Mouse (Mus musculus) frontal cortex, postnatal 25 days (tissue): Measurements from ENCODE around the gene Ptgds.

Experiments used
- DNase-seq, 2 experiments: peaks; one replicate each; pipeline ENCODE4 v3.0.0; 2022; ENCODE audit warnings: low spot score in 2 of 2

Ptgds gene

GRCm38 (mm10) chr2:25450853-25451647 lies 18.8 kb downstream of the Ptgds start:
- no peak for DNase-seq

- no peak for DNase-seq
These were observed 27.2 kb downstream of the Ptgds start for GRCm38 (mm10) chr2:25442682-25443081.

GRCm38 (mm10) chr2:25441067-25441466 lies 28.8 kb downstream of the Ptgds start:
- DNase-seq, result no peak

- DNase-seq, result no peak
These were observed 33.5 kb downstream of the Ptgds start for GRCm38 (mm10) chr2:25436286-25436820.

- DNase-seq, result no peak
These were observed 35.6 kb downstream of the Ptgds start for GRCm38 (mm10) chr2:25434292-25434691.

- DNase-seq, result no peak
These were observed 36.7 kb downstream of the Ptgds start for GRCm38 (mm10) chr2:25433101-25433500.

- no peak for DNase-seq
These were observed 37.3 kb downstream of the Ptgds start for GRCm38 (mm10) chr2:25432326-25433098.

GRCm38 (mm10) chr2:25431308-25431855 lies 38.5 kb downstream of the Ptgds start:
- DNase-seq, result no peak

- DNase-seq, result no peak
These were observed 39.2 kb downstream of the Ptgds start for GRCm38 (mm10) chr2:25430395-25431233.

GRCm38 (mm10) chr2:25429435-25430180 lies 40.2 kb downstream of the Ptgds start:
- no peak for DNase-seq

- peak; percentile 93 to 95 for DNase-seq
These were observed 41.2 kb downstream of the Ptgds start, which contains the start of gene Abca2 for GRCm38 (mm10) chr2:25428442-25429236. Gene Abca2 (plus strand): TSS chr2:25428703.

- no peak for DNase-seq
These were observed 42.6 kb downstream of the Ptgds start for GRCm38 (mm10) chr2:25427256-25427655.

- DNase-seq, result peak; percentile 49 to 59
These were observed 43.1 kb downstream of the Ptgds start for GRCm38 (mm10) chr2:25426721-25427191.

- DNase-seq, result no peak
These were observed 44.4 kb downstream of the Ptgds start for GRCm38 (mm10) chr2:25425481-25425880.

GRCm38 (mm10) chr2:25423626-25424025 lies 46.2 kb downstream of the Ptgds start:
- no peak for DNase-seq

GRCm38 (mm10) chr2:25422587-25423410 lies 47.0 kb downstream of the Ptgds start, which contains the start of gene Fut7:
Gene Fut7 (plus strand): TSS chr2:25423267.
- DNase-seq, result no peak

- DNase-seq, result no peak
These were observed 48.0 kb downstream of the Ptgds start for GRCm38 (mm10) chr2:25421896-25422295.

GRCm38 (mm10) chr2:25417426-25417825 lies 52.4 kb downstream of the Ptgds start:
- no peak for DNase-seq
